Mouse (Mus musculus) midbrain, embryonic 16.5 days (tissue): ENCODE measurements around the gene Polr3h. TPM values are rescaled to one million over a fixed set of nuclear protein-coding genes. Genes with fewer than 3 reads are reported as not detected.

Experiments
- ATAC-seq: fragments of 200-750 bp; cut with Nextera tagmentation; 2 replicates; pipeline ENCODE4 v1.8.0; 2017; ENCODE audit warnings: moderate TSS enrichment
- H3K27ac ChIP-seq: fragments of 300-500 bp; sonication (generic); 2 replicates; pipeline ENCODE4 v1.5.1; 2014; ENCODE audit warnings: mild to moderate bottlenecking, low read length, mixed read lengths
- H3K27me3 ChIP-seq: fragments of 300-500 bp; sonication (generic); 2 replicates; pipeline ENCODE4 v1.6.1; 2014; ENCODE audit warnings: low read depth, low read length, mixed read lengths; ENCODE audit not compliant: control insufficient read depth, insufficient read depth
- H3K36me3 ChIP-seq: fragments of 300-500 bp; sonication (generic); 2 replicates; pipeline ENCODE4 v1.6.1; 2014; ENCODE audit warnings: mild to moderate bottlenecking, low read length, moderate library complexity, mixed read lengths; ENCODE audit not compliant: control insufficient read depth, insufficient read depth
- H3K4me1 ChIP-seq: fragments of 300-500 bp; sonication (generic); 2 replicates; pipeline ENCODE4 v1.6.1; 2014; ENCODE audit warnings: mild to moderate bottlenecking, low read length, mixed read lengths; ENCODE audit not compliant: control insufficient read depth, insufficient read depth
- H3K4me2 ChIP-seq: fragments of 300-500 bp; sonication (generic); 2 replicates; pipeline ENCODE4 v1.6.1; 2014; ENCODE audit warnings: mild to moderate bottlenecking, low read length, mixed read lengths
- H3K4me3 ChIP-seq: fragments of 300-500 bp; sonication (generic); 2 replicates; pipeline ENCODE4 v1.5.1; 2014; ENCODE audit warnings: low read depth, mild to moderate bottlenecking, low read length, moderate library complexity, mixed read lengths
- H3K9ac ChIP-seq: fragments of 300-500 bp; sonication (generic); 2 replicates; pipeline ENCODE4 v1.6.1; 2014; ENCODE audit warnings: low read depth, low read length, mixed read lengths
- H3K9me3 ChIP-seq: fragments of 300-500 bp; sonication (generic); replicated peaks from 2 replicates; pipeline ENCODE4 v1.6.1; 2014; ENCODE audit warnings: mild to moderate bottlenecking, low read length, mixed read lengths; ENCODE audit not compliant: control insufficient read depth, poor library complexity, severe bottlenecking
- WGBS: fragments of 180-500 bp; shearing (Covaris S2); extraction: QIAGEN DNeasy Blood & Tissue Kit; methylation state at CpG from one replicate; pipeline ENCODE4 v1.1.7; 2014; 5-methylcytosine and 5-hydroxymethylcytosine counted together
- polyA plus RNA-seq: library from polyadenylated mRNA; unstranded; fragments of >200 nt; fragmentation: Nextera tagmentation; extraction: Ambion mirVana; gene quantifications from 2 replicates; pipeline ENCODE4 v1.2.1, GENCODE M21; 2015

Polr3h gene
- polyA plus RNA-seq, 1 experiment from 2014 or later = 77.2 TPM

- H3K4me1 ChIP-seq = no peaks in the 10 kb centered on the region
- H3K4me3 ChIP-seq = no peak overlapping the region
- H3K9me3 ChIP-seq = no peaks in the 10 kb centered on the region
- ATAC-seq = no peak
- no peak overlapping the region for H3K27ac ChIP-seq
- 58% methylated on average over 14 of the region's 14 CpGs for WGBS
- no peaks in the 10 kb centered on the region for H3K27me3 ChIP-seq
- no peak overlapping the region for H3K9ac ChIP-seq
- H3K4me2 ChIP-seq = no peak overlapping the region
- no peaks in the 10 kb centered on the region for H3K36me3 ChIP-seq
Observed at GRCm38 (mm10) chr15:81838554-81839235, 87.3 kb downstream of the Polr3h start.

Other genes starting within 250 kb of the Polr3h start
- gene Chadl, start 229.0 kb downstream of the Polr3h start, polyA plus RNA-seq = 41.4 and 42.5 TPM in 2 replicates
- 53.1 and 54.2 TPM in 2 replicates for gene Zc3h7b, start 181.2 kb downstream of the Polr3h start, polyA plus RNA-seq
- 157 and 161 TPM in 2 replicates for gene Rangap1, start 180.7 kb downstream of the Polr3h start, polyA plus RNA-seq
- gene Tef, start 123.8 kb downstream of the Polr3h start, polyA plus RNA-seq = 22.7 and 22.8 TPM in 2 replicates
- 15.6 and 17.1 TPM in 2 replicates for gene Tob2, start 67.4 kb downstream of the Polr3h start, polyA plus RNA-seq
- 107 and 117 TPM in 2 replicates for gene Phf5a, start 54.3 kb downstream of the Polr3h start, polyA plus RNA-seq
- 252 and 272 TPM in 2 replicates for gene Aco2, start 53.9 kb downstream of the Polr3h start, polyA plus RNA-seq
- 241 and 293 TPM in 2 replicates for gene Csdc2, start 10.5 kb upstream of the Polr3h start, polyA plus RNA-seq
- gene Pmm1, start 34.7 kb upstream of the Polr3h start, polyA plus RNA-seq = 81.4 and 107 TPM in 2 replicates
- gene 1700029P11Rik, start 54.3 kb upstream of the Polr3h start, polyA plus RNA-seq = not detected in 2 replicates
- 36.5 and 37.3 TPM in 2 replicates for gene Xrcc6, start 61.6 kb upstream of the Polr3h start, polyA plus RNA-seq
- 46.4 and 47.2 TPM in 2 replicates for gene Desi1, start 107.6 kb upstream of the Polr3h start, polyA plus RNA-seq
- 217 and 249 TPM in 2 replicates for gene Snu13, start 121.4 kb upstream of the Polr3h start, polyA plus RNA-seq
- gene 4930407I10Rik, start 132.9 kb upstream of the Polr3h start, polyA plus RNA-seq = not detected in 2 replicates
- 0.05 TPM in 1 of 2 replicates, not detected in the other for gene Mei1, start 143.8 kb upstream of the Polr3h start, polyA plus RNA-seq
- gene Ccdc134, start 201.7 kb upstream of the Polr3h start, polyA plus RNA-seq = 10.5 and 11.3 TPM in 2 replicates
- 194 and 218 TPM in 2 replicates for gene Srebf2, start 220.9 kb upstream of the Polr3h start, polyA plus RNA-seq